Mouse (Mus musculus) heart, embryonic 14.5 days (tissue): ENCODE measurements around the gene Casp4. TPM values are rescaled to one million over a fixed set of nuclear protein-coding genes. Genes with fewer than 3 reads are reported as not detected.

Experiments
- ATAC-seq: fragments of 200-750 bp; cut with Nextera tagmentation; 2 replicates; pipeline ENCODE4 v1.8.0; 2017; ENCODE audit warnings: low read depth, moderate TSS enrichment; ENCODE audit not compliant: insufficient number of reproducible peaks, insufficient read depth, low FRiP score
- H3K27ac ChIP-seq, 2 experiments: fragments of 200-500 bp in 1 of 2; fragments of 300-500 bp in 1 of 2; sonication (generic) in 1 of 2; replicated peaks in 1 of 2; 2 replicates each; pipeline ENCODE4 v1.5.1; 2012 to 2014; ENCODE audit warnings: low read depth in 2 of 2, low read length in 2 of 2, control low read depth in 1 of 2, mild to moderate bottlenecking in 1 of 2, mixed read lengths in 1 of 2; ENCODE audit not compliant: control insufficient read depth in 1 of 2, insufficient read depth in 1 of 2
- H3K27me3 ChIP-seq: fragments of 300-500 bp; sonication (generic); 2 replicates; pipeline ENCODE4 v1.6.1; 2014; ENCODE audit warnings: mild to moderate bottlenecking, low read length, control low read depth; ENCODE audit not compliant: control insufficient read depth, insufficient read depth
- H3K36me3 ChIP-seq: fragments of 300-500 bp; sonication (generic); 2 replicates; pipeline ENCODE4 v1.6.1; 2014; ENCODE audit warnings: mild to moderate bottlenecking, control low read depth, low read length, mixed read lengths; ENCODE audit not compliant: control insufficient read depth, insufficient read depth
- H3K4me1 ChIP-seq, 2 experiments: fragments of 200-500 bp in 1 of 2; fragments of 300-500 bp in 1 of 2; sonication (generic) in 1 of 2; 2 replicates each; pipeline ENCODE4 v1.6.1; 2012 to 2014; ENCODE audit warnings: low read length in 2 of 2, control low read depth in 1 of 2, mixed read lengths in 1 of 2; ENCODE audit not compliant: control insufficient read depth in 2 of 2, insufficient read depth in 2 of 2
- H3K4me2 ChIP-seq: fragments of 300-500 bp; sonication (generic); 2 replicates; pipeline ENCODE4 v1.6.1; 2014; ENCODE audit warnings: mild to moderate bottlenecking, low read length
- H3K4me3 ChIP-seq, 2 experiments: fragments of 200-500 bp in 1 of 2; fragments of 300-500 bp in 1 of 2; sonication (generic) in 1 of 2; 2 replicates each; pipeline ENCODE4 v1.5.1; 2012 to 2014; ENCODE audit warnings: low read length in 2 of 2, mild to moderate bottlenecking in 2 of 2, control low read depth in 1 of 2, low read depth in 1 of 2, moderate library complexity in 1 of 2; ENCODE audit not compliant: control insufficient read depth in 1 of 2, insufficient read depth in 1 of 2
- H3K9ac ChIP-seq: fragments of 300-500 bp; sonication (generic); 2 replicates; pipeline ENCODE4 v1.6.1; 2014; ENCODE audit warnings: mild to moderate bottlenecking, low read length
- H3K9me3 ChIP-seq: fragments of 300-500 bp; sonication (generic); 2 replicates; pipeline ENCODE4 v1.6.1; 2016; ENCODE audit warnings: low read length, control low read depth; ENCODE audit not compliant: control insufficient read depth
- WGBS: fragments of 180-500 bp; shearing (Covaris S2); extraction: QIAGEN DNeasy Blood & Tissue Kit; methylation state at CpG from one replicate; pipeline ENCODE4 v1.1.7; 2014; 5-methylcytosine and 5-hydroxymethylcytosine counted together
- polyA plus RNA-seq: library from polyadenylated mRNA; unstranded; fragments of >200 nt; fragmentation: Nextera tagmentation; extraction: Ambion mirVana; gene quantifications from 2 replicates; pipeline ENCODE4 v1.2.1, GENCODE M21; 2014

Casp4 gene
- polyA plus RNA-seq, 1 experiment from 2014 or later, result 2.3 TPM

DNA sequence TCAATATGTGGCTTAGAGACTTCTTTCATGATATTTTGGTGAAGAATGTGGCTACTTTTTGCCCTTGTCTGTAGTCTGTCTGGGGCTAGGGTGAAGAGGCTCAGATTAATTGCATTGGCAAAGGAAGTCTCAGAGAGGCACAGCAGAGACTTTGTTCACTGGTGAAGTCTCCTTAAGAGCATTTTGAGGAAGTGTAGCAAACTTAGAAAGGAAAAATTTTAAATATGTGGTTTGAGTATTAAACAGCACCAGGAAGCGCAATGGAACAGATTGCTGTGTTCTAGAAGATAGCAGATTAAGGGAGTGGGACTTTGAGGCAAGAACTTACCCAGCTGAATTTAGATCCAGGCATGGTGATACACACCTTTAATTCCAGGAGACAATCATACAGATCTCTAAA is 24.8 kb downstream of the Casp4 start:
- H3K27me3 ChIP-seq, result no peaks in the 10 kb centered on the region
- no peaks in the 10 kb centered on the region for H3K9me3 ChIP-seq
- no peak overlapping the region for H3K9ac ChIP-seq
- H3K27ac ChIP-seq, result no peak overlapping the region
- H3K4me1 ChIP-seq, result no peaks in the 10 kb centered on the region
- no peak overlapping the region for H3K4me3 ChIP-seq
- no peak for ATAC-seq
- WGBS, result 79% methylated on average over 1 of the region's 1 CpGs
- no peaks in the 10 kb centered on the region for H3K36me3 ChIP-seq
- no peak overlapping the region for H3K4me2 ChIP-seq

DNA sequence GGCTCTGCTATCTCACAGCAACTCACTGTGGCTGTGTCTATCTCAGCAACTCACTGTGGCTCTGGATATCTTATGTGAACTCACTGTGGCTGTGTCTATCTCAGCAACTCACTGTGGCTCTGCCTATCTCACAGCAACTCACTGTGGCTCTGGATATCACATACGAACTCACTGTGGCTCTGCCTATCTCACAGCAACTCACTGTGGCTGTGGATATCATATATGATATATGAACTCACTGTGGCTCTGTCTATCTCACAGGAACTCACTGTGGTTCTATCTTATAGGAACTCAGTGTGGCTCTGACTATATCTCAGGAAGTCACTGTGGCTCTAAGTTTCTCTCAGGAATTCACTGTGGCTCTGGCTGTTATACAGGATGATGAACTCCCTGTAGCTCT is 34.5 kb downstream of the Casp4 start:
- no peak overlapping the region for H3K9ac ChIP-seq
- no peaks in the 10 kb centered on the region for H3K27me3 ChIP-seq
- no peak overlapping the region for H3K27ac ChIP-seq
- H3K4me1 ChIP-seq, result no peaks in the 10 kb centered on the region
- no peak overlapping the region for H3K4me2 ChIP-seq
- H3K4me3 ChIP-seq, result no peak overlapping the region
- no peaks in the 10 kb centered on the region for H3K9me3 ChIP-seq
- H3K36me3 ChIP-seq, result no peaks in the 10 kb centered on the region
- ATAC-seq, result no peak
- 47% methylated on average over 1 of the region's 1 CpGs for WGBS

DNA sequence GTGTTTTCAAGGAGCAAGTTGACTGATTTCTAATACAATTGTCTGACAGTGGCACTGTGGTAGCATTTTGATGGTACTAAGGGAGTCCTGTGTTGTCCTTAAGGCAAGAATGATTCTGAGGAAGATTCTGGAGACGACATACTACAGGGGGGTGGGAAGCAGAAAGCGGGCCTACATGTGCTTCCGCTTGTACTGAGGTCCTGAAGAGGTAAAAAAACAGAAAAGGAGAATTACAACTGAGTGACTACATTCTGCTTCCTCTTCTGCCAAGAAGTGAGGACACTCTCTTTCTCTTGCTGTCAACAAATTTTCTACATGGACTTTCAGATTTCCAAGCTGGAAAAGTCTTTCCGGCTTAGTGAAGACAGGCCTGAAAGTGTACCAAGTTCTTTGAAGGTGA is 35.5 kb downstream of the Casp4 start:
- H3K36me3 ChIP-seq, result no peaks in the 10 kb centered on the region
- no peaks in the 10 kb centered on the region for H3K9me3 ChIP-seq
- H3K4me1 ChIP-seq, result no peaks in the 10 kb centered on the region
- no peak overlapping the region for H3K4me2 ChIP-seq
- no peaks in the 10 kb centered on the region for H3K27me3 ChIP-seq
- no peak overlapping the region for H3K4me3 ChIP-seq
- ATAC-seq, result no peak
- 70% methylated on average over 4 of the region's 4 CpGs for WGBS
- H3K27ac ChIP-seq, result no peak overlapping the region
- H3K9ac ChIP-seq, result no peak overlapping the region

DNA sequence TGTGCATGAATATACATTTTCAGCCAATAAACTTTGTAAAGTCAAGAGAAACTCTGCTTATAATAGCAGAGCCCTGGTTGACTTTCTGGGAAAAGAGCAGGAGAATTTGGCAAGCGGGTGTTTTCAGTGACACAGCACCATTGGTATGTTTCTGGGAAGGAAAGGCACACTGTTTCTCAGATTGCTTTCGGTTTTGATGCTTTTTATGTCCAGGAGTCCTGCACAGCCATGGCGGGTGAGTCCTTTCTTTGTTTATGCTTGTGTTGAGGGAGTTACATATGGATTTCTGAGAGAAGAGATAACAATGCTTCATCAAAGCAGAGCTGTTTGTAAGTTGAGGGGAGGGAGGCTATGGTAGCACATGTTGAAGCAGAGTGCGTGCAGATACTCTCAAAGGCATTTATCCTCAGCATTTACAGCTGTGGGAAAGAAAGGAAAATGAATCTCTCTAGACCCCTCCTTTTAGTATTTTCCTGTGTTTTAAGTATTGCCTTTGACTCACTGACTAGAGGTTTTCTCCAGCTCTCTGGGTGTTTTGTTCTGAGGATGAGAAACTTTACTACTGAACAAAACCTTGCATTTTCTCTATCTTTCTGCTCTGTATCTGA is 36.8 kb downstream of the Casp4 start, which contains the start of gene Casp12:
Casp12 (plus strand) TSS at position 140 of the 608 bp plus-strand sequence.
- no peak for ATAC-seq
- Histone ChIP-seq H3K27me3 (no peaks in the 10 kb centered on the region), H3K4me3 (peak within 1 kb of the TSS; percentile 3 to 16; a peak in 1 of 4 replicates), H3K27ac (peak within 1 kb of the TSS; percentile 39 to 61), H3K9ac (no peak within 1 kb of the TSS), H3K36me3 (no peaks in the 10 kb centered on the region), H3K9me3 (no peaks in the 10 kb centered on the region), H3K4me1 (no peaks in the 10 kb centered on the region), H3K4me2 (peak within 1 kb of the TSS; percentile 34)
- WGBS, result 40% methylated on average over 4 of the region's 4 CpGs

DNA sequence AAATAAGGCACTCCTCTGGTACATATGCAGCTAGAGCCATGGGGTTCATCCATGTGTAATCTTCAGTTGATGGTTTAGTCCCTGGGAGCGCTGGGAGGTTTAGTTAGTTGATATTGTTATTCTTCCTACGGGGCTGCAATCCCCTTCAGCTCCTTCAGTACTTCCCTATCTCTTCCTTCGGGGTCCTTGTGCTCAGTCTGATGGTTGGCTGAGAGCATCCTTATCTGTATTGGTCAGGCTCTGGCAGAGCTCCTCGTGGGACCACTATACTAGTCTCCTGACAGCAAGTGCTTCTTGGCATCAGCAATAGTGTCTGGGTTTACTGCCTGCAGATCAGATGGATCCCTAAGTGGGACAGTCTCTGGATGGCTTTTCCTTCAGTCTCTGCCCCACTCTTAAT is 38.8 kb downstream of the Casp4 start:
- Histone ChIP-seq H3K4me2 (no peak overlapping the region), H3K9me3 (no peaks in the 10 kb centered on the region), H3K4me3 (no peak overlapping the region), H3K27ac (no peak overlapping the region), H3K27me3 (no peaks in the 10 kb centered on the region), H3K36me3 (no peaks in the 10 kb centered on the region), H3K4me1 (no peaks in the 10 kb centered on the region), H3K9ac (no peak overlapping the region)
- 47% methylated on average over 4 of the region's 4 CpGs for WGBS
- ATAC-seq, result no peak

DNA sequence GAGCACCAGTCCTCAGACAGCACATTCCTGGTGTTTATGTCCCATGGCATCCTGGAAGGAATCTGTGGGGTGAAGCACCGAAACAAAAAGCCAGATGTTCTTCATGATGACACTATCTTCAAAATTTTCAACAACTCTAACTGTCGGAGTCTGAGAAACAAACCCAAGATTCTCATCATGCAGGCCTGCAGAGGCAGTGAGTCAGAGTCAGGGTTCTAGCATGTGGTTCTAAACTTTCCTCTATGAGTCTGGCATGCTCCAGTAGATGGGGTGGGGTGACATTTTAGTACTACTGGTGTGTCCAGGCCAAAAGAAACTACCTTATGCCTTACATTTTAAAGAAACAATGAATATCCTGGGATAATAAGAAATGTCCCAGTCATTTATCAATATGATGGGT is 45.0 kb downstream of the Casp4 start:
- ATAC-seq, result no peak
- Histone ChIP-seq H3K4me2 (no peak overlapping the region), H3K27ac (no peak overlapping the region), H3K9me3 (no peaks in the 10 kb centered on the region), H3K9ac (no peak overlapping the region), H3K4me1 (no peaks in the 10 kb centered on the region), H3K4me3 (no peak overlapping the region), H3K27me3 (no peaks in the 10 kb centered on the region), H3K36me3 (no peaks in the 10 kb centered on the region)
- WGBS, result 60% methylated on average over 2 of the region's 2 CpGs

DNA sequence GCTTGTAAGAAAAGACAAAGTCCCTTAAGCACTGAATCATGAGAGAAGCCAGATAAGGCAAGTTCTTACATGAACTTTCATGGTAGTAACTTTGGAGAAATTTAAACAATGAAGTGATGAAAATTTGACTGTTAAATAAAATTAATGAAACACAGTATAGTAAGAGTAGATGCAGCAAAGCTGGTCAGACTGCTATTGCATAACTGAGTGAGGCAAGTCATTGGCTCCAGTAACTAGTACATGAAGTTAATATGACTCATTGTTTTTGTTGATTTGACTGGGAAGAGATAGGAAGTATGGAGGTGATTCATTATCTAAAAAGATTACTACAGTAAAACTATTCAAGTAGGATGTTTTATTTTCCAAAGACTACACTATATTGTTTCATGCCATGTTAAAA is 48.2 kb downstream of the Casp4 start:
- H3K4me2 ChIP-seq, result no peak overlapping the region
- ATAC-seq, result no peak
- H3K9ac ChIP-seq, result no peak overlapping the region
- no peaks in the 10 kb centered on the region for H3K27me3 ChIP-seq
- no peak overlapping the region for H3K27ac ChIP-seq
- no peak overlapping the region for H3K4me3 ChIP-seq
- H3K4me1 ChIP-seq, result no peaks in the 10 kb centered on the region
- no peaks in the 10 kb centered on the region for H3K9me3 ChIP-seq
- no peaks in the 10 kb centered on the region for H3K36me3 ChIP-seq
